Mouse (Mus musculus) hematopoietic stem cell, adult 5-6 weeks (primary cell): Measurements from ENCODE around the gene Zbed4. TPM values are rescaled to one million over a fixed set of nuclear protein-coding genes. Genes with fewer than 3 reads are reported as not detected.
"Not testable (repeated sequence)": the region's sequence is repeated elsewhere in the genome, so short reads cannot be mapped to it uniquely, and the experiment has no call there.

Experiments used
- ATAC-seq, 2 experiments: fragments of 125-278 bp in 1 of 2; replicated peaks in 1 of 2; 2 replicates each; pipeline ENCODE4 v1.8.0; 2016 to 2017; ENCODE audit warnings: inconsistent platforms in 2 of 2, mild to moderate bottlenecking in 2 of 2, moderate number of reproducible peaks in 2 of 2, low read depth in 1 of 2, moderate TSS enrichment in 1 of 2; ENCODE audit not compliant: low FRiP score in 2 of 2, poor library complexity in 2 of 2, severe bottlenecking in 2 of 2, insufficient read depth in 1 of 2, low TSS enrichment in 1 of 2
- total RNA-seq: library from RNA; stranded (forward); fragments of 172-1452, 232-1000 nt; gene quantifications from 2 replicates; pipeline ENCODE4 v1.2.3, GENCODE M21; 2017

Zbed4 gene
- total RNA-seq, result 35.7 and 39.1 TPM in 2 replicates

- peak in 1 of 2 experiments; percentile 34; a peak in 2 of 4 replicates for ATAC-seq
Observed at GRCm38 (mm10) chr15:88751564-88752402, at the start of gene Zbed4. Gene Zbed4, plus strand, starts transcription at chr15:88751660.

- no peak for ATAC-seq
Observed at GRCm38 (mm10) chr15:88702501-88702900, 49.0 kb upstream of the Zbed4 start.

- ATAC-seq, result no peak
Observed at GRCm38 (mm10) chr15:88704284-88704683, 47.2 kb upstream of the Zbed4 start.

- no peak for ATAC-seq
Observed at GRCm38 (mm10) chr15:88706320-88706719, 45.1 kb upstream of the Zbed4 start.

GRCm38 (mm10) chr15:88706987-88707386 lies 44.5 kb upstream of the Zbed4 start:
- ATAC-seq, result not testable (repeated sequence)

GRCm38 (mm10) chr15:88708204-88708603 lies 43.3 kb upstream of the Zbed4 start:
- ATAC-seq, result no peak

GRCm38 (mm10) chr15:88708657-88709511 lies 42.6 kb upstream of the Zbed4 start:
- ATAC-seq, result no peak

GRCm38 (mm10) chr15:88709878-88710277 lies 41.6 kb upstream of the Zbed4 start:
- no peak for ATAC-seq

GRCm38 (mm10) chr15:88712501-88712900 lies 39.0 kb upstream of the Zbed4 start:
- no peak for ATAC-seq

GRCm38 (mm10) chr15:88714021-88714589 lies 37.4 kb upstream of the Zbed4 start:
- ATAC-seq, result no peak

GRCm38 (mm10) chr15:88716350-88716749 lies 35.1 kb upstream of the Zbed4 start:
- ATAC-seq, result peak in 1 of 2 experiments; percentile 34; a peak in 3 of 4 replicates

- no peak for ATAC-seq
Observed at GRCm38 (mm10) chr15:88717239-88717638, 34.2 kb upstream of the Zbed4 start.

- no peak for ATAC-seq
Observed at GRCm38 (mm10) chr15:88723205-88723604, 28.3 kb upstream of the Zbed4 start.

- ATAC-seq, result no peak
Observed at GRCm38 (mm10) chr15:88724311-88724710, 27.1 kb upstream of the Zbed4 start.

GRCm38 (mm10) chr15:88725036-88725435 lies 26.4 kb upstream of the Zbed4 start:
- ATAC-seq, result no peak

GRCm38 (mm10) chr15:88727204-88727603 lies 24.3 kb upstream of the Zbed4 start:
- no peak for ATAC-seq

GRCm38 (mm10) chr15:88730717-88731116 lies 20.7 kb upstream of the Zbed4 start:
- no peak for ATAC-seq
